Mouse (Mus musculus): ENCODE data around the gene Gm20498. TPM values are rescaled to one million over a fixed set of nuclear protein-coding genes. Genes with fewer than 3 reads are reported as not detected.
A peak's percentile ranks its signal among the peaks of the same experiment; 100 is the strongest.
"Not testable (repeated sequence)": the region's sequence is repeated elsewhere in the genome, so short reads cannot be mapped to it uniquely, and the experiment has no call there.

Gm20498 gene
- polyA plus RNA-seq, 1 experiment from 2014 or later = 34.0 TPM

DNA sequence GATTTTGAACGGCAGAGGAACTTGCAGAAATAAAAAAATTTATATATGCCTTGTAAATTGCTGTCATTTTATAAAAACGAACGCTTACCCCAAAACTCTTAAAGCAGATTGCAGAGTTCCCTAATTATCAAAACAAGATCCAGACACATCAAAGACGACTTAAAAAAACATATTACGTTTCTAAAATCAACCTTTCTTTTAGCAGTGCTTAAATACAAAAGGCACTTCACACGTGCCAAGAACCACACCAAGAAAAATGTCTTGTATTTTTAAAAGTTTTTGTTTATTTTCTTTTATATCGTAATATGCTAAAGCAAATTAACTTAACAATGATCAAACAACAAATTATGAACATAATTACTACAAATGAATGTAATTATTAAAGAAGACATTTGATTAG is 48.5 kb downstream of the Gm20498 start:
- Histone ChIP-seq H3K9ac (replicated peaks) (peak overlapping the region; percentile 67), H3K36me3 (no peaks in the 10 kb centered on the region; the same call in 1 of the 2 replicates), H3K4me3 (replicated peaks) (peak overlapping the region; percentile 70), H3K9me3 (no peaks in the 10 kb centered on the region), H3K4me2 (replicated peaks) (peak overlapping the region; percentile 65), H3K27ac (peak overlapping the region; percentile 94; the same call in 1 of the 2 replicates), H3K27me3 (no peaks in the 10 kb centered on the region), H3K4me1 (replicated peaks) (peaks cover 11% of the 10 kb centered on the region)
- 4% methylated on average over 7 of the region's 7 CpGs for WGBS
- no peak for ATAC-seq

DNA sequence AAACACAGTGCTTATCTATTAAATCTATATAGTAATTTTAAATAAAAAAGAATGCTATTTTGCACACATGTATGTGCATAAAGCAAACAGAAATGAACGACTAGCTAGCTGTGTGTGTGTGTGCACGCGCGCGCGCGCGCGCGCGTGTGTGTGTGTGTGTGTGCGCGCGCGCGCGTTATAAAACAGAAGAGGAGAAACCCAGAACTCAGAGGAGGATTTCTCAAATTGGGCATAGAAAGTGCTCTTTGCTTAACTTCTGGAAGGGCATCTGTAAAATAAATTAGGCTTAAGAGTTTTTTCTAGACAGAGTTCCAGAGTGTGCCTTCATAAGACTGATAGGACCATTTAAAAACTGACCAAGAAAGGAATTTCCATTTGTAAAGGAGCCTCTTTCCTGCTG is 49.0 kb downstream of the Gm20498 start:
- peak overlapping the region; percentile 65 for H3K4me2 ChIP-seq (replicated peaks)
- ATAC-seq = no peak
- no peaks in the 10 kb centered on the region; the same call in 1 of the 2 replicates for H3K36me3 ChIP-seq
- peak overlapping the region; percentile 70 for H3K4me3 ChIP-seq (replicated peaks)
- no peaks in the 10 kb centered on the region for H3K9me3 ChIP-seq
- H3K27ac ChIP-seq = peak overlapping the region; percentile 39; the same call in 1 of the 2 replicates
- H3K9ac ChIP-seq (replicated peaks) = peak overlapping the region; percentile 54; the same call in 1 of the 2 replicates
- H3K4me1 ChIP-seq (replicated peaks) = peaks cover 11% of the 10 kb centered on the region
- 31% methylated on average over 17 of the region's 17 CpGs for WGBS
- H3K27me3 ChIP-seq = no peaks in the 10 kb centered on the region

DNA sequence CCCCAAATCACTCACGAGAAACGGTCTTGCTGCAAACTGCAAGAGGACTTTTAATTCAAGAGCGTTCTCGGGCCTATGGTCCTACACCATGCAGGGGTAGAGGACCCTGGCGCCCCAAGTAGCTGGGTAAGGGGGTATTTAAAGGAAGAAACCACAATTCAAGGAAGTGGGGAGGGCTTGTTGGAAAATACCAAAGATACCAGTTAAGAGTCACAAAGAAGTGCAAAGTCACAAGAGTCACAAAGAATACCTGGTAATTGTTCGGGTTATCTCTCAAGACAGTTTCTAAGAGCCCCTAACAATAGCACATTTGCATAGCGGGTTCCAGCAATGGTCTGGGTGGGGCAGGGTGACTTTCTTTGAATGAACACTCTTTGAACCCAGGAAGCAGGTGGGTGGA is 73.7 kb downstream of the Gm20498 start:
- not testable (repeated sequence) for H3K4me3 ChIP-seq (replicated peaks); H3K36me3 ChIP-seq; H3K27me3 ChIP-seq; H3K9me3 ChIP-seq; H3K4me2 ChIP-seq (replicated peaks); H3K27ac ChIP-seq; H3K9ac ChIP-seq (replicated peaks); H3K4me1 ChIP-seq (replicated peaks); ATAC-seq
- 96% methylated on average over 7 of the region's 7 CpGs for WGBS

DNA sequence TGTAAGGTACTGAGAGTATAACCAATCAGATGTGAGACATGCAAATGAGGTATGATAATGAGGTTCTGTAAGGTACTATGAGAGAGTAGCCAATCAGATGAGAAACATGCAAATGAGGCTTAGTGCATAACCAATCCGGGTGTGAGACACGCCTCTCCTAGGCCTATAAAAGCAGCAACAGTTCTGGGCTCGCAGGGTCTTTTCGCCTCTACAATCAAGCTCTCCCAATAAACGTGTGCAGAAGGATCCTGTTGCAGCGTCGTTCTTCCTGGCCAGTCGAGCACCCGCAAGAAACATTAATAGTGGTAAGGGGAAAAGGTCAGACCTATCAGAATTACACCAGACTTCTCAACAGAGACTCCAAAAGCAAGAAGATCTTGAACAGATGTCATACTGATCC is 93.7 kb downstream of the Gm20498 start:
- H3K27ac ChIP-seq; H3K36me3 ChIP-seq; H3K4me3 ChIP-seq (replicated peaks); H3K4me2 ChIP-seq (replicated peaks); ATAC-seq; H3K9me3 ChIP-seq; H3K4me1 ChIP-seq (replicated peaks); H3K27me3 ChIP-seq; H3K9ac ChIP-seq (replicated peaks): not testable (repeated sequence)
- 96% methylated on average over 9 of the region's 9 CpGs for WGBS

DNA sequence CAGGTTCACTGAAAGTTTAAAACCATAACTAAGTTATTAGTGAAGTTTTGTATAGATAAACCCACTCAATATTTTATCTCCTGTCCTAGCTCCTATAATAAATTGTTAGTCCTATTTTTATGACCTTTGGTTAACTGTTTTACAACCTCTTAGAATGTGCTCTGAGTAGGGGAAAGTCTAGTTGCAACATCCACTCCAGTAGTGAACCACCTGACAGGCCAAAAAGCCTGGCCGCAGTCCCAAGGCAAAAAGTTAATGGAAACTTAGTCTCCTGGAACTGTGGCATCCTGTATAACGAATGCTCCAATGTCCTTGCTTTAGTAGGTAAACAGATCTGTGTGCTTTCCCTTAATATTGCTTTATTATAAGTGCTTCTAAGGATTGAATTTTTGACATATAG is 97.9 kb downstream of the Gm20498 start:
- H3K4me1 ChIP-seq (replicated peaks); H3K27ac ChIP-seq; ATAC-seq; H3K9ac ChIP-seq (replicated peaks); H3K9me3 ChIP-seq; H3K27me3 ChIP-seq; H3K4me2 ChIP-seq (replicated peaks); H3K4me3 ChIP-seq (replicated peaks): not testable (repeated sequence)
- peaks cover 18% of the 10 kb centered on the region for H3K36me3 ChIP-seq
- 97% methylated on average over 2 of the region's 2 CpGs for WGBS

DNA sequence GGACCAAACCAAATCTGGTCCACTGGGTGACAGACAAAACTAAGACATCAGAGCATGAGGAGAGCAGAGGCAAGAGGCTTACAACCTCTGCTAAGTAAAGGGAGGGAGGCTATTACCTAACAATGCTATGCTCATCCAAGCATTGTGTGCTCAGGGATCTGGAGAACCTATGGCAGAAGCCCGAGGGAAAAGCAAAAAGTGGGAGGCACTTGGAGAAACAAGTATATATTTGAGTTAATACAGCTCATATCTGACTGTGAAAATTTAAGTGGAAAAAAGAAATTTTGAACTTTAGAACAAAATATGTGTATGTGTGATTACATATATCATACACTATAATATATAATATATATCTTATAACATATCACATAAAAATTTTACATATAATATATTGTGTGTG is 110.9 kb downstream of the Gm20498 start, which contains the start of gene Adam4:
Adam4 (minus strand) TSS at position 101 of the 400 bp plus-strand sequence.
- WGBS = 88% methylated on average over 1 of the region's 1 CpGs
- Histone ChIP-seq H3K4me1 (replicated peaks) (no peaks in the 10 kb centered on the region), H3K4me2 (replicated peaks) (no peak within 1 kb of the TSS), H3K9ac (replicated peaks) (no peak within 1 kb of the TSS), H3K27ac (no peak within 1 kb of the TSS), H3K36me3 (peaks cover 22% of the 10 kb centered on the region), H3K27me3 (no peaks in the 10 kb centered on the region), H3K4me3 (replicated peaks) (no peak within 1 kb of the TSS), H3K9me3 (peaks cover 21% of the 10 kb centered on the region)
- no peak for ATAC-seq

DNA sequence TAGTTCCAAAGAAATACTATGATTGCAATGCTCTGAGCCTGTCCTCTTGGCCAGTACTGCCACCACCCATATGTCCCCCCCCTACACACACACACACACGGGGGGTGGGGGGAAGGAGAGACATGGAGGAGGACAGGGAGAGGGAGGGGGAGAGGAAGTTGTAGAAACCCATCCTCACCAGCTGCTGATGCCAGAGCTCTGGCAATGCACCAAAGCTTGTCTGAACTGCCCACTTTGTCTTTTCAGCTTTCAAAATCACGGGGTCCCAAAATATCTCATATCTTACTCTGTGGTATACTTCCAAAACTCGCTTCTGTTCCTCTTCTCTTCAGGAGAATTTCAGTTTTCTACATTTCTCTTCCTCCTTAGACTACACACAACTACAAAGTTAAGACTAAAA is 119.5 kb downstream of the Gm20498 start:
- no peaks in the 10 kb centered on the region for H3K4me1 ChIP-seq (replicated peaks)
- H3K36me3 ChIP-seq = no peaks in the 10 kb centered on the region
- H3K9me3 ChIP-seq = no peaks in the 10 kb centered on the region
- H3K27me3 ChIP-seq = no peaks in the 10 kb centered on the region
- H3K27ac ChIP-seq = no peak overlapping the region
- no peak overlapping the region for H3K4me2 ChIP-seq (replicated peaks)
- no peak overlapping the region for H3K9ac ChIP-seq (replicated peaks)
- 91% methylated on average over 3 of the region's 3 CpGs for WGBS
- H3K4me3 ChIP-seq (replicated peaks) = no peak overlapping the region
- ATAC-seq = no peak

DNA sequence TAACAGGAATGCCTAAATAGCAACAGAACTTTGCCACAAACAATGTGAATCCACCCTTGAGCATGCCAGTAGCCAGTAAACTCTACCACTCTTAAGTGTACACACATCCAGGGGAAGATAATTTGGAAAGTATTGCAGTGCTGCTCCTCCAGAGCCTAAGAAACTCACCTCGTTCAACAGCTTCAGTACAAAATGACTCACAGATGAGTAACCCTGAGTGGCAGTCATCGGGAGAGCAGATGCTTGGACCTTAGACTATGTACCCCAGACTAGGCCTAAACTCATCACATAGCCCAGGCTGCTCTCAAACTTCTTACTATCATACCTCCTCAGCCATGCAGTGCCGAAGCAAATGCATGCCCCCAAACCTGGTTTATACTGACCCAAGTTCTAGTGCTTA is 123.7 kb downstream of the Gm20498 start:
- Histone ChIP-seq H3K4me2 (replicated peaks) (no peak overlapping the region), H3K9me3 (no peaks in the 10 kb centered on the region), H3K27me3 (no peaks in the 10 kb centered on the region), H3K9ac (replicated peaks) (no peak overlapping the region), H3K4me1 (replicated peaks) (no peaks in the 10 kb centered on the region), H3K36me3 (no peaks in the 10 kb centered on the region), H3K4me3 (replicated peaks) (no peak overlapping the region), H3K27ac (no peak overlapping the region)
- WGBS = 84% methylated on average over 3 of the region's 3 CpGs
- ATAC-seq = no peak

DNA sequence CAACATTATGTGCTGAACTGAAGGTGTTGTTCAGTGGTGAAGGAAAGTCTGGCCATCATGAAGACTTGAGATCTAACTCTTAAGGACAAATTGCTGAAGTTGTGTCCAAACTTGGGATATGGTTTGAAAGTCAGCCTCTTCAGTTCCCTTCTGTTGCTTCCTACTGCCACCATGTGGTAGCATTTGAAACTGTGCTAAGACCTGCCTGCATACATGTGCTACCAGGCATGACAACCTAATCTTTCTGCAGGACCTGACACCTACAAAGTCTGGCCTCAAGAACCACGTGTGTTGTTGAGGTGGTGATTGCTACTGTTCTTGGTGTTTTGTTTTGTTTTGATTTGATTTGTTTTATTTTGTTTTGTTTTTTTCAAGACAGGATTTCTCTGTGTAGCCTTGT is 130.5 kb downstream of the Gm20498 start:
- H3K36me3 ChIP-seq = no peaks in the 10 kb centered on the region
- peak; percentile 58; the same call in 1 of the 2 replicates for ATAC-seq
- no peaks in the 10 kb centered on the region for H3K4me1 ChIP-seq (replicated peaks)
- H3K27me3 ChIP-seq = no peaks in the 10 kb centered on the region
- no peaks in the 10 kb centered on the region for H3K9me3 ChIP-seq
- H3K4me2 ChIP-seq (replicated peaks) = no peak overlapping the region
- no peak overlapping the region for H3K9ac ChIP-seq (replicated peaks)
- WGBS = 28% methylated on average over 1 of the region's 1 CpGs
- no peak overlapping the region for H3K4me3 ChIP-seq (replicated peaks)
- H3K27ac ChIP-seq = no peak overlapping the region

DNA sequence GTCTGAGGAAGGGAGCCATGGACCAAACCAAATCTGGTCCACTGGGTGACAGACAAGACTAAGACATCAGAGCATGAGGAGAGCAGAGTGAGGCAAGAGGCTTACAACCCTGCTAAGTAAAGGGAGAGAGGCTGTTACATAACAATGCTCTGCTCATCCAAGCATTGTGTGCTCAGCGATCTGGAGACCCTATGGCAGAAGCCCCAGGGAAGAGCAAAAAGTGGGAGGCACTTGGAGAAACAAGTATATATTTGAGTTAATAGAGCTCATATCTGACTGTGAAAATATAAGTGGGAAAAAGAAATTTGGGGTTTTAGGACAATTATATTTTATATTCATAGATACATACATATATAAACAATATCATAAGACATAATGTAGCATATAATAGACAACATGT is 153.3 kb downstream of the Gm20498 start, which contains the start of gene Gm4787:
Gm4787 (minus strand) TSS at position 101 of the 400 bp plus-strand sequence.
- H3K27ac ChIP-seq; H3K4me3 ChIP-seq (replicated peaks); H3K4me2 ChIP-seq (replicated peaks); H3K4me1 ChIP-seq (replicated peaks); ATAC-seq; H3K9ac ChIP-seq (replicated peaks); H3K9me3 ChIP-seq; H3K36me3 ChIP-seq; H3K27me3 ChIP-seq: not testable (repeated sequence)
- WGBS = 56% methylated on average over 1 of the region's 1 CpGs

DNA sequence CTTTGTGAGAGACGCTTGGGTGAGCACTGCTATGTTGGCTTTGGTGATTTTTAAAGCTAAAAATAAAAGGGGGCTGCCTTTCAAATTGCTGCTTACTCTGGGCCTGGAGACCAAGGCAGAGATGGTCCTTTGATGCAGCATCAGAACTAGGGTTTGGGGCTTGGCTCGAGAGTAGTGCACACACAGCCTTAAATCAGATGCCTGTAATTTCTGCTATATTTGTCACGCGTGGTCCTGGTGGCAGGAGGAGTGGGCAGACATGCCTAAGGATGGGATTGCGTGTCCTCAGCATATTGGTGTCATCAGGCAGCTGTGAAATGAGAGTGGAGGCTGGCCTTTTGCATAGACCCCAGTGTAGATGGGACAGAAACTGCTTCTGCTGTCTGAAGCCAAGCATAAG is 198.9 kb downstream of the Gm20498 start:
- Histone ChIP-seq H3K36me3 (no peaks in the 10 kb centered on the region), H3K4me3 (replicated peaks) (peak overlapping the region; percentile 66), H3K9me3 (no peaks in the 10 kb centered on the region), H3K4me1 (replicated peaks) (peaks cover 19% of the 10 kb centered on the region), H3K4me2 (replicated peaks) (peak overlapping the region; percentile 83), H3K27me3 (peaks cover 7% of the 10 kb centered on the region), H3K9ac (replicated peaks) (0 out of 2 replicates have a peak overlapping the region, but pooled peaks have one; percentile 85), H3K27ac (no peak overlapping the region)
- 70% methylated on average over 5 of the region's 5 CpGs for WGBS
- ATAC-seq = no peak

DNA sequence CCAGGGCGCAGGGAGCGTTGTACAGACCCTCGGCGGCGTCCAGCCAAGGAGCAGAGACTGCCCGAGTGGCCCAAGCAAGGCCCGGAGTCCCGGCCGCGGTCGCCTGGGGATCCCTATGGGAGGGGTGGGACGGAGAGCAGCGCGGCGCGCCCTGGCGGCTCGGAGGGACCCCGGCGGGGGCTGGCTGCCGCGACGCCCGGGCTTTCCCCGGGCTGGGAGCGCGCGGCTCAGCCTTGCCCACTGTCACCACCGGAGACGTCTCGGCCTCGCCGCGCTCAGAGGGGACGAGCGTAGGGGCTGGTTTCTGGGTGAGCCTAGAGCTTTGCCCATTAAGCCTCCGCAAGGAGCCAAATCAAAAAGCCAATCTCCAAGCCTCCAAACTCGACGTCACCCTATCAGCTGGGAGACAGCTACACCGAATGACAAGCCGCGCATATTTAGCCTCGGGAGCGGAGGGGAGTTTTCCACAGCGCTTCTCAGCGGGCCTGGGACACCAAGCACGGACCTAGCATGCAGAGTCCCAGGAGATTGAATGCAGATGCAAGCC is 199.8 kb downstream of the Gm20498 start, which contains the start of gene Slc8a3:
Slc8a3 (minus strand) TSS at position 306 of the 547 bp plus-strand sequence.
- WGBS = 0% methylated on average over 44 of the region's 47 CpGs
- H3K4me2 ChIP-seq (replicated peaks) = peak within 1 kb of the TSS; percentile 83
- H3K4me1 ChIP-seq (replicated peaks) = peaks cover 19% of the 10 kb centered on the region
- H3K36me3 ChIP-seq = no peaks in the 10 kb centered on the region
- ATAC-seq = peak; percentile 82
- H3K4me3 ChIP-seq (replicated peaks) = peak within 1 kb of the TSS; percentile 66
- H3K27me3 ChIP-seq = peaks cover 7% of the 10 kb centered on the region
- H3K9me3 ChIP-seq = no peaks in the 10 kb centered on the region
- peak within 1 kb of the TSS; percentile 85 for H3K27ac ChIP-seq
- H3K9ac ChIP-seq (replicated peaks) = peak within 1 kb of the TSS; percentile 85
